Mouse (Mus musculus): Measurements from ENCODE around the gene Polr3gl.

DNA sequence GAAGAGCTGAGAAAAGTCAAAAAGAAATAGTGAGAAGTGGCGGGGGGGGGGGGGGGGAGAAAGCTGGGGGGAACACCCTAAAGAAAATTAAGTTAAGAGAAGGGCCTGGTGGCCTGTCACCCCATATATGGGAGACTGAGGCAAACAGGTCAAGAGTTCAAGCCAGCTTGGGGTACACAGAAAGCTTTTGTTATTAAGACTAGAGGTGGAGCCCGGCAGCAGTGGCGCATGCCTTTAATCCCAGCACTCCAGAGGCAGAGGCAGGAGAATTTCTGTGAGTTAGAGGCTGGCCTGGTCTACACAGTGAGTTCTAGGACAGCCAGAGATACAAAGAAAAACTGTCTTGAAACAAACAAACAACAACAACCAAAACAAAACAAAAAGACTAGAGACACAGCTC, 28.9 kb downstream of the Polr3gl start:
- TF ChIP-seq TAL1 (IDR thresholded peaks at IDR 0.05; ENCODE audit: low read length) (no peak), GATA1 (IDR thresholded peaks at IDR 0.05; ENCODE audit: low read length) (no peak)
